Mouse (Mus musculus) heart, embryonic 14.5 days (tissue): ENCODE results near the gene Aldh1a7. TPM values are rescaled to one million over a fixed set of nuclear protein-coding genes. Genes with fewer than 3 reads are reported as not detected.
"Not testable (repeated sequence)": the region's sequence is repeated elsewhere in the genome, so short reads cannot be mapped to it uniquely, and the experiment has no call there.

Source experiments
- ATAC-seq: fragments of 200-750 bp; cut with Nextera tagmentation; 2 replicates; pipeline ENCODE4 v1.8.0; 2017; ENCODE audit warnings: low read depth, moderate TSS enrichment; ENCODE audit not compliant: insufficient number of reproducible peaks, insufficient read depth, low FRiP score
- H3K27ac ChIP-seq, 2 experiments: fragments of 200-500 bp in 1 of 2; fragments of 300-500 bp in 1 of 2; sonication (generic) in 1 of 2; replicated peaks in 1 of 2; 2 replicates each; pipeline ENCODE4 v1.5.1; 2012 to 2014; ENCODE audit warnings: low read depth in 2 of 2, low read length in 2 of 2, control low read depth in 1 of 2, mild to moderate bottlenecking in 1 of 2, mixed read lengths in 1 of 2; ENCODE audit not compliant: control insufficient read depth in 1 of 2, insufficient read depth in 1 of 2
- H3K27me3 ChIP-seq: fragments of 300-500 bp; sonication (generic); 2 replicates; pipeline ENCODE4 v1.6.1; 2014; ENCODE audit warnings: mild to moderate bottlenecking, low read length, control low read depth; ENCODE audit not compliant: control insufficient read depth, insufficient read depth
- H3K36me3 ChIP-seq: fragments of 300-500 bp; sonication (generic); 2 replicates; pipeline ENCODE4 v1.6.1; 2014; ENCODE audit warnings: mild to moderate bottlenecking, control low read depth, low read length, mixed read lengths; ENCODE audit not compliant: control insufficient read depth, insufficient read depth
- H3K4me1 ChIP-seq, 2 experiments: fragments of 200-500 bp in 1 of 2; fragments of 300-500 bp in 1 of 2; sonication (generic) in 1 of 2; 2 replicates each; pipeline ENCODE4 v1.6.1; 2012 to 2014; ENCODE audit warnings: low read length in 2 of 2, control low read depth in 1 of 2, mixed read lengths in 1 of 2; ENCODE audit not compliant: control insufficient read depth in 2 of 2, insufficient read depth in 2 of 2
- H3K4me2 ChIP-seq: fragments of 300-500 bp; sonication (generic); 2 replicates; pipeline ENCODE4 v1.6.1; 2014; ENCODE audit warnings: mild to moderate bottlenecking, low read length
- H3K4me3 ChIP-seq, 2 experiments: fragments of 200-500 bp in 1 of 2; fragments of 300-500 bp in 1 of 2; sonication (generic) in 1 of 2; 2 replicates each; pipeline ENCODE4 v1.5.1; 2012 to 2014; ENCODE audit warnings: low read length in 2 of 2, mild to moderate bottlenecking in 2 of 2, control low read depth in 1 of 2, low read depth in 1 of 2, moderate library complexity in 1 of 2; ENCODE audit not compliant: control insufficient read depth in 1 of 2, insufficient read depth in 1 of 2
- H3K9ac ChIP-seq: fragments of 300-500 bp; sonication (generic); 2 replicates; pipeline ENCODE4 v1.6.1; 2014; ENCODE audit warnings: mild to moderate bottlenecking, low read length
- H3K9me3 ChIP-seq: fragments of 300-500 bp; sonication (generic); 2 replicates; pipeline ENCODE4 v1.6.1; 2016; ENCODE audit warnings: low read length, control low read depth; ENCODE audit not compliant: control insufficient read depth
- WGBS: fragments of 180-500 bp; shearing (Covaris S2); extraction: QIAGEN DNeasy Blood & Tissue Kit; methylation state at CpG from one replicate; pipeline ENCODE4 v1.1.7; 2014; 5-methylcytosine and 5-hydroxymethylcytosine counted together
- polyA plus RNA-seq: library from polyadenylated mRNA; unstranded; fragments of >200 nt; fragmentation: Nextera tagmentation; extraction: Ambion mirVana; gene quantifications from 2 replicates; pipeline ENCODE4 v1.2.1, GENCODE M21; 2014

Gene Aldh1a7
- polyA plus RNA-seq, 1 experiment from 2014 or later = 1.1 TPM

DNA sequence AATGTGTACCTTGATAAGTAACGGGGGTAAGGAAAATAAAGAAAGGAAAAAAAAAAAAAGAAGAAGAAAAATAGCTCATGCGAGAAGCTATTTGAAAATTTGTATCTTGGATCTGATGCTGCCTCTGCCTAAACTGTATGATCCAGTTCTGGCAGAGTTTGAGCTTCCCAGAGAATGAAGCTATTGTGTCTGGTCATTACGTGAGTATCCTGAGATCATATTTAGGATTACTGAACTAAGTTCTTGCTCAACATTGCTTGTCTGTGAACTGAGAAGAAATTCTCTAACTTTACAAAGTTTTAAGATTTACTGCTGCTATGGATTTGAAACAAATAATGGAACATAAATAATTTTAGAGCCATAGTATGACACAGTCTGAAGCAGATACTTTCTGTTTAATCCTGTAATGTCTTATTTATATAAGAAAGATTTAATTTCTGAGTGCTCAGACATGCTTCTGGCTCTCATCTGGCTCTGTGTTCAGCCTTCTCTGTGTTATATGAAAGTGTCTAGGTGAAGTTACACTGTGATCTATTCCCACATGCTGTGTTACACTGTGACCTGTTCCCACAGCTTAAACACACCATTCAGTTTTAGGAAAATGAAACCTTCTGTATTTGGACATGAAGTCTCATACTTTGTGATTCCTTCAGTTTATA lies 49.5 kb downstream of the Aldh1a7 start:
- ATAC-seq = no peak
- 74% methylated on average over 3 of the region's 3 CpGs for WGBS
- Histone ChIP-seq H3K4me2 (no peak overlapping the region), H3K9ac (no peak overlapping the region), H3K27ac (no peak overlapping the region), H3K4me3 (no peak overlapping the region), H3K9me3 (no peaks in the 10 kb centered on the region), H3K27me3 (no peaks in the 10 kb centered on the region), H3K36me3 (no peaks in the 10 kb centered on the region), H3K4me1 (no peaks in the 10 kb centered on the region)

DNA sequence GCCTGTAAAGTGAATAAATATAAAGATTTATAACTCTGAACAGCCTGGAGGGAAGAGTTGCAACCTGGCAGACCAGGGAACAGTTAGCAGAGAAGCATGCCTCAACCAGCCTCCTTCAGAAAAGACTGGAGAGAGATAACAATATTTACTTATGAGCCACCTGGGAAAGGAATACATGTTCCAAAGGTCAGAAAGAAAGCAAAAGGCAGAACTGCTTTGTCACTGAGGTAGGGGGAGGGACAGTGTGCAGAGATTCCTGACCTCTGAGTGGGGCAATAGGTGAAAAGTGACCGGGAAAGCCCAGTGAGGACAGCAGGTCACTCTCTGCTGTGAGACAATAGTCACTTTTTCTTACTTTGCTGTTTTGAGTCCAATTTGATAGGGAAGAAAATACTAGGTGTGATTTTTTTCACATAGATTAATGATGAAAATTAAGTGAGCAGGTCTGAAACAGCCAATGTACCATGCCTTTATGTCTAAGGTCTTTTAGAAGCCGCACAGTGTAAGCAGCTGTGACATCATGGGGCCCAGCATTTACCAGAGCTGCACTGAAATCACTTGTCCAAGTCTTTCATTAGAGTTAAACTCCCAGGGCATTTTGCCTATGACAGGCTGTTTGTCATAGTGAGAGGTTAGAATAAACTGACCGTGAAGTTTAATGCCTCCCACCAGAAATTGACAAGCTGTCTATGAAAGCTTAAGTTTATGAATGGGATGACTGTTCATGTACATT lies 73.1 kb downstream of the Aldh1a7 start:
- H3K9ac ChIP-seq = no peak overlapping the region
- H3K27ac ChIP-seq = no peak overlapping the region
- 82% methylated on average over 3 of the region's 3 CpGs for WGBS
- no peak overlapping the region for H3K4me2 ChIP-seq
- no peak for ATAC-seq
- H3K4me3 ChIP-seq = no peak overlapping the region
- H3K4me1 ChIP-seq = no peaks in the 10 kb centered on the region
- no peaks in the 10 kb centered on the region for H3K27me3 ChIP-seq
- H3K36me3 ChIP-seq = no peaks in the 10 kb centered on the region
- no peaks in the 10 kb centered on the region for H3K9me3 ChIP-seq

DNA sequence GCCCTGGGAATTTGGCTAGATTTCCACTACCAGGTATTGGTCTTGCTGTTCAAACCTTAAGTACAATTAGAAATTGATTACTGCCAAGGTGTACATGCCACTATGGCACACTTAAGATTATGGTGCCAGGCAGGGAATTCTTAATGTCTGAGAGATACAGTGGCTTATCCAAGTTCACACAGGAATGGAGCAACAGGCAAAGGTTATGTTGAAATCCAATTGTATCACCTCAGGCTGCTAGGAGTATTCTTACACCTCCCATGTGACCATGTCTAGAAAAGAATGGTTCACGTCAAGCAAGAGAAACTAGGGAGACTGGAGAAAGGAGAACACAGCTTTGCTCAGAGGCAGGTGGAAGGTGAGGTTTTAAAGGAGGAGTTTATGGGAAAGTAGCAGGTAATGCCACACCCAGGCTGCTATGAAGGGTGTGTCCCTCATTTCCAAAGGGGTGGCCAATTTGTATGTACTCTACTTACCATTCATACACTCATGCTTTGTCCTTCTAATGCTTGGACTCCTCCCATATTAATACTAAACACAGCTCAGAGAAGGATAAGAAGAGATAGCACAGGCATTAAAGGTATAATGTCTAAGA lies 74.2 kb downstream of the Aldh1a7 start:
- H3K4me3 ChIP-seq = no peak overlapping the region
- no peak overlapping the region for H3K9ac ChIP-seq
- H3K4me1 ChIP-seq = no peaks in the 10 kb centered on the region
- WGBS = 70% methylated on average over 1 of the region's 1 CpGs
- H3K4me2 ChIP-seq = no peak overlapping the region
- H3K36me3 ChIP-seq = no peaks in the 10 kb centered on the region
- no peaks in the 10 kb centered on the region for H3K27me3 ChIP-seq
- ATAC-seq = no peak
- no peaks in the 10 kb centered on the region for H3K9me3 ChIP-seq
- H3K27ac ChIP-seq = no peak overlapping the region

DNA sequence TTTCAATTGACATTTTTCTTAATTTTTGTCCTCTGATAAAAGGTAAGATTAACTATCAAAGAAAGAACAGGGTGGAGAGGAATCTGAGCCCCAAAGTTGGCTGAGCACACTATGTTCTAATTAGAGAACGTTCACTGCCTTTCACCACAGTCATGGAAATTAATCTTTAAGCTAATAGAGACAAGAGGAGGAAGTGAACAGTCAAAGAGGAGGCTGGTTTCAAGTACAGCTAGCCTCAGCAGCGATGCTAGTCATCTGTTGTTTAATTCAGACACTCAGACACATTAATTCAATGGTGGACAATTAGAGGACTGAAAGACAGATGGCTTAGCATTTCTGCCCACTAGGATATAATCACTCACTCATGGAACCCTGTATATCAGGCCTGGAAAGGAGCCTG lies 77.4 kb downstream of the Aldh1a7 start:
- Histone ChIP-seq H3K4me1 (no peaks in the 10 kb centered on the region), H3K27ac (no peak overlapping the region), H3K36me3 (no peaks in the 10 kb centered on the region), H3K4me2 (no peak overlapping the region), H3K27me3 (no peaks in the 10 kb centered on the region), H3K4me3 (no peak overlapping the region), H3K9ac (no peak overlapping the region), H3K9me3 (no peaks in the 10 kb centered on the region)
- WGBS = 48% methylated on average over 2 of the region's 2 CpGs
- no peak for ATAC-seq

DNA sequence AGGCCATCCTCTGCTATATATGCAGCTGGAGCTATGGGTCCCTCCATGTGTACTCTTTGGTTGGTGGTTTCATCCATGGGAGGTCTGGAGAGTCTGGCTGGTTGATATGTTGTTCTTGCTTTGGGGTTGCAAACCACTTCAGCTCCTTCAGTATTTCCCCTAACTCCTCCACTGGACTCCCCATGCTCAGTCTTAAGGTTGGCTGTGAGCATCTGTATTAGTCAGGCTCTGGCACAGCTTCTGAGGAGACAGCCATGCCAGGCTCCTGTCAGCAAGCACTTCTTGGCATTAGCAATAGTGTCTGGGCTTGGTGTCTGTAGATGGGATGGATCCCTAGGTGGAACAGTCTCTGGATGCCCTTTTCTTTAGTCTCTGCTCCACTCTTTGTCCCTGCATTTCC lies 79.9 kb downstream of the Aldh1a7 start:
- ATAC-seq, H3K4me2 ChIP-seq, H3K4me3 ChIP-seq, H3K27me3 ChIP-seq, H3K9ac ChIP-seq, H3K36me3 ChIP-seq, H3K27ac ChIP-seq, H3K9me3 ChIP-seq, H3K4me1 ChIP-seq: not testable (repeated sequence)

DNA sequence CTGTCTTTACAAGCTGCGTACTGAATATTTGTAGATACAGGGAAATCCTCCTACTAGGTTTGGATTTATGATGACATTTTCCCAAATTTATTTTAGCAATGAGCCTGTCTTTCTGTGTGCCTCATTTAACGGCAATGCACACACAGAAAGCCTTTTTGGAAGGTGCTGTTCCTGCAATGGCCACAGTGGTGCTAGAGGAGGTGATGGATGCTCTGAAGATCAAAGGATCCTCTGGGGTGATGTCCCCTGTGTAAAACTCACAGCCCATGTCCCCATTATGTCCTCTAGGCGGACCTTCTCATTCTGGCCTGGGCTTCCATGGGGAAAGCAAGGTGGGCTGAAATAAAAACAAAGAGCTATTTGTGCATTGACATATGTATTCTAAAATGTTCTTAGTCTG lies 83.0 kb downstream of the Aldh1a7 start:
- H3K4me2 ChIP-seq = no peak overlapping the region
- no peaks in the 10 kb centered on the region for H3K9me3 ChIP-seq
- no peak overlapping the region for H3K4me3 ChIP-seq
- H3K36me3 ChIP-seq = no peaks in the 10 kb centered on the region
- no peak overlapping the region for H3K27ac ChIP-seq
- H3K4me1 ChIP-seq = no peaks in the 10 kb centered on the region
- no peak overlapping the region for H3K9ac ChIP-seq
- no peak for ATAC-seq
- WGBS = 64% methylated on average over 3 of the region's 3 CpGs
- H3K27me3 ChIP-seq = no peaks in the 10 kb centered on the region
